Mouse (Mus musculus): Measurements from ENCODE around the gene Them4.
A peak's percentile ranks its signal among the peaks of the same experiment; 100 is the strongest.
"Not testable (repeated sequence)": the region's sequence is repeated elsewhere in the genome, so short reads cannot be mapped to it uniquely, and the experiment has no call there.

Gene Them4

DNA sequence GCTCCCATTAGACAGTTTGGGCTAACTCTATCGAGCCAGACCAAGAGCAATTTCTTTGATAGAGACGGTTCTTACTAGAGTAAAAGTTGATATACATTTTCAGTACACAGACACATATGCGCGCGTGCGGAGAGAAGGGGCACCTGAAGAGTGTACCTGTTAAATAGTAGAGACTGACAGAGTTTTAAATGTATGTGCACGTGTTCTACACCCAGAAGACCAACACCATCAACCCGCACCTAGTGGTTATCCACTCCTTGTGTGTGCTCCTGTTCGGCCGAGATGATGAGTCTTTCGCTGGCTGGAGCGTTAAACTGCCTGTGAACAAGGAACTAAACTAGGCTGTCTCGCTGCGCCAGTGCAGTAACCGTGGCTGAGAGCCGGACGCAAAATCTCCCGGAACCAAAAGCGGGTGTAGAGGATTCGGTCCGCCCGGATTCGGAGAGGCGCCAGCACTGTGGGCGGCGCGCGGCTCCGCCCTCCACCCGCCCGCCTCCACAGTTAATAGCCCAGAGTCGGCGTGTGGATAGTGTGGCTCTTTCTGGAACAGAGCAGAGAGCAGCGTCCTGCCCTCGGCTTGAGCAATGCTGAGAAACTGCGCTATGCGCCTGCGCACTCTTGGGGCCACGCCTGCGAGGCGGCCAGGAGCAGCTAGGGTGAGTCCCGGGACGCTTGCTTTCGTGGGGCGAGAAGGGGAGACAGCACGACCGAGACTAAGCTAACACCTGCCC, at the start of gene Them4:
Gene Them4 (plus strand): TSS at position 457 of the 731 bp plus-strand sequence.
- DNase-seq = peak; percentile 95 to 97

DNA sequence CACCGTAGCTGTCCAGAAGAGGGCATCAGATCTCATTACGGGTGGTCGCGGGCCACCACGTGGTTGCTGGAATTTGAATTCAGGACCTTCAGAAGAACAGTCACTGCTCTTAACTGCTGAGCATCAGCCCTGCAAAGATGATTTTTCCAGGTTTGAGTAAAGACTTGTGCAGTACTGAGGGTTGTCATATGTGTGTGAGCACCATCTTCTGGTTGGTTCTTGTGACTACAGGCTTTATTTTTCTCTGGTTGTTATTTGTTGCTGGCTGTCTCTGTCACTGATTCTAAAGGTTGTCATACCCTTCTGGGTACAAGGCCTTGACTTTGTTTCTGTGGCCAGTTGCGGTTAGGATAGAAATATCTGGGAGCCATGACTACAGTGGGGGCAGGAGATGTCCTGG, 49.3 kb upstream of the Them4 start:
- DNase-seq = no peak

DNA sequence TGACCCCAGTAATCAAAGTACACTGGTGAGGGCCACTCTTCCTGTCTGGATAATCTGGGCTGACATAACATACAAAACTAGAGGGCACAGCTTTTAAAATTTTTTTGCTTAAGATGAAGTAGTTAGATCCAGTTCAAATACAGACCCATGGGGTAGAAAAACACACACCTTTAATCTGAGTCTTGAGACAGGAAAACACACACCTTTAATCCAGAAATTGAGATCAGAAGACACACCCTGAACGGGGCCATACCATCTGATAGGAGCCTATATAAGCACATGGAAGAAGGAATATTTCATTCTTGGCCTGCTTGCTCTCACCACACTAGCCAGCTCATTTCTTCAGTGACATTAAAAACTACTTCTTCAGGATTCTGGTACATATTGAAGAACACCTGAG, 46.2 kb upstream of the Them4 start, which contains the start of gene Gm4778:
Gene Gm4778 (plus strand): TSS at position 301 of the 400 bp plus-strand sequence.
- not testable (repeated sequence) for DNase-seq

DNA sequence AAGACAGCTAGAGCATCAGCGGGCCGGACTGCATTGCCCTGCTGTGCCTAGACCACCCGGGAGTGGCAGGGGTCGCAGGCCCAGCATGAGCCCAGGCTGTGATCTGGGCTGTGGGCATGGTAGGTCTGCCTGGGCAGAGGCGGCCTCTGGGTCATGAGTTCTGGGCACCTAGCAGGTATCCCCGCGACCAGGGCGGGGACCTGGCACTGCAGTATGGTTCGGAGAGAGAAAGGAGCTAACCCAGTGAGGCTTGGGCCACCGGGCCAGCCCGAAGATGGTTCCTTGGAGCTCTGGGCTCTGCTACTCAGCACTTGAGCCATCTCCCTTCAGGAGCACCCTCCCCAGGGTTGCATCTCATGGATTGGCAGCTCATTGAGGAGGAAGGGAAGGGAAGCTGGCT, 33.9 kb upstream of the Them4 start:
- DNase-seq = peak in 1 of 2 experiments; percentile 20

DNA sequence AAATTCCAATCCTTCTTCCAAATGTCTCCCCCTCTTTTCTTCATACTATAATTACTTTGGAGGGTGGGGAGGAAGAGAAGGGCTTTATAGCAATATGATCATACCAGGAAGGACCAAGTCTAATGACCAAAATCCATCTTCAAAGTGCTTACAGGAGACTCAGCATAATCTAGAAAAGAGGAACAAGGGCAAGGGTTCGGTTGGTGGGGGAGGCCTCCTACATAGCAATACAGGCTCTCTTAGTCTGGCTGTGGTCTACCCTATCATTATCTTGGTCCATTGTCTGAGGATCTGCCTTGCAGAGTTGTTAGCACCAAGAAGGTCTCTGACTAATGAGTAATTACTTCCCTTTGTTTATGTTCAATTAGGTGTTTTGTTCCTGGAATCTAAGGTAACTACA, 4.4 kb upstream of the Them4 start:
- DNase-seq = no peak

DNA sequence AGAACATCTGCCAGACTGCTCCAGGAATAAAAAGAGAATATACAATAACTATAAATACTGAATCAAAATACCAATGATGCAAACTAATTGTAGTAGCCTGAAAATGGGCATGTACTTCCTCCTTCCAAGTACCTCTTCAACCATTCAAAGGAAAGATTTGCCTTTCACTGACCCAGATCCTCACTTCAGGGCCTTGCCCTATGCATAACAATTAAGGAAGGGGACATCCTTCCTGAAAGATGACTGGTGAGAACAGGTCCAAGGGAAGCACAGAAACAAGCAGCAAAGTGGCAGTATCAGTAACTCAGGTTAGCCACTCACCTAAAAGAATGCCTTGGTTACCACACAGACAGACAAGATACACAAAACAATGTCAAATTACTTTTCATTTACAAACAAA, 2.9 kb upstream of the Them4 start:
- DNase-seq = no peak

DNA sequence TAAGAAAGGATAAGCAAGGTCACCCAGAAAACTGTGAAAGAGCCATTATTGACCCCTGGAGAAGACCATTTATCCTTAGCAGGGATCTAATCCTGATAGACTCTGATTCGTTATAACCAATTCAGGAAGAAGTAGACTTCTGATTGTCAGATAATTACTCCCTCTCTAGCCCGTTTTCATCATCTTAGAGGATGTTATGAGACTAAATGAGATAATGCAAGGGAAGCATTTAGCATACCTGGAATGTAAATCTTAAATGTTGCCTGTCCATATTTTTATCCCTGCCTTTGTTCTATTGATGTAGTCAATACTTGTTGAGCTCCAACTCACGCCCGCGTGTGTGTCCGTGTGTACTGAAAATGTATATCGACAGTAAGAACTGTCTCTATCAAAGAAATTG, 602 bp downstream of the Them4 start:
- no peak for DNase-seq

DNA sequence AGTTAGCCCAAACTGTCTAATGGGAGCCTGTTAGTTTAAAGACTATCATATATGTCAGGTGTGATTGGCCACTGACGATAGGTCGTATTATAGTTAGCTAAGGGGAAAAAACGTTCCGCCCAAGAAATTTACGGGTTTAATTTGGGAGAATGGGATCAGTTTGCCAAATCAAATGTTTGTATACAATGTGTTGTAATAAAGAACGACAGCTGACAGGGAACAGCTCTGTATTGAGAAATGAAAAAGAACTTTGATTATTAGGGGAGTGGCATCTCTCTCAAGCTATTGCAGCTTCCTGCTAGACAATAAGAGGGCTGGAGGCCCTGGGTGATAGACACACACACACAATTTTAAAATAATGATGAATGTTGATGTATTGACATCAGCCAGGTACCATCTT, 1.0 kb downstream of the Them4 start:
- no peak for DNase-seq

DNA sequence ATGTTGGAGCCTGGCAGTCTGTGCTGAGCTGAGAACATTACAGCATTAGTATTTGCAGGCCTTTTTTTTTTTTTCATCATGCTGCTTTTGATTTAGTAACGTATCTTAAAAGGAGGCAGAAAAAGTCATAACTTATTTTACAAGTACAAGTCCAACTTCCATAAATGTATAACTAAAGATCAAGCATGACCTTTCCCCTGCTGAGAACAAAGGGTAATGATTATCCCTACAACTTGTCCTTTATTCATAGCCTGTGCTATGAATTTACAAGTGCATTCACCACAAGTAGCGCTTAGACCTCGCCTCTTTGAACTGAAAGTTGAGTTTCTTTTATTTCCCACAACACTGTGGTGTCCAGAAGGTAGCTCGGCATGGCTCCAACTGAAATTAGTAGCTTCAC, 1.5 kb downstream of the Them4 start:
- no peak for DNase-seq

DNA sequence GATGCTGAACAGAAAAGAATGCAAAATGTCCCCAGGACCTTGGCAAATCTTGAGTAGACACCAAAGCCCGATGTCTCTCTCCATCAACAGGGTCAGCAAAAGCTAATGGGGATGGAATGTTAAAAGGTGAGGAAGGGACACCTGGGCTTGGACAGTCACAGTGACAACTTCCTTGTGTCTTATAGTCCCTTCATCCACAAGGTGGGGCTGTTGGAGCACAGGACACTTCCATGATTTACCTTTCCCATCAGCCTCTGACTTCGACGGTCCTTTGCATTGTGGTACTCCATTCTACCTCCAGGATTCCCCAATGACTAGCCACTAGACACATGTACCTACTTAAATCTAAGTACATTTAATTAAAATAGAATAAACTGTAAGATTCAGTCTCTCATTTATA, 18.8 kb downstream of the Them4 start:
- no peak for DNase-seq

DNA sequence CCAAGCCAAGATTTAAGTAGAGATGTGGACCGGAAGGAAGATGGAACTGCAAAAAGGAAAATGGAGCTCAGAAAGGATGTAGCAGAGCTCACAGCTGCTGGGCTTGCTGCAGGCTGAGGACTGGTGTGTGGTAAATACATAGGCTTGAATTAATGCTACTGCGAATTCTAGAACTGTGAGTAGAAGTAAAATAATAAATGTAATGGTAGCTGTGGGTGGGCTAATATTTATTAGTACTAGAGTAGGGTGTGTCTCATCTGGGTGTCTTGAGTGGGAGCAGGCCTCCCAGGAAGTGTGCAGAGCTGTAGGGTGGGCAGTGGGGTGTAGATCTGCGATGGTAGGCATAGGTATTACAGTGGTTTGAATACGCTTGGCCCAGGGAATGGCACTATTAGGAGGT, 24.6 kb downstream of the Them4 start:
- no peak for DNase-seq

DNA sequence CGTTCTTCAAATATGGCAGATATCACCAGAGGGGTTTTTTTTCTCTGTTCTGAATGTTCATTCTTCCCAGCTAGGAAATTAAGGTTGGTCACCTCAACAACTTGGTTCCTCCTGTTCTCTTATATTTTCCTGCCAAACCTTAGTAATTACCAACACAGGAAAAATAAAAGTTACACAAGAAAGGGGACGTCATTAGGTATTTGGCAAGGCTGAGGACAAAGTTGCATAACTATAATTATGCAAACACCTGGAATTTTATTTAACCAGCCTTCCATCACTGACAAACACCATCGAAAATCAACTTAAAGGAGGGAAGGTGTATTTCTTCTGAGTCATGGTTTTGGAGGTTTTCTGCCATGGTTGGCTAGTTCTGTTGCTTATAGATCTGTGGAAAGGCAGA, 28.6 kb downstream of the Them4 start:
- no peak for DNase-seq

DNA sequence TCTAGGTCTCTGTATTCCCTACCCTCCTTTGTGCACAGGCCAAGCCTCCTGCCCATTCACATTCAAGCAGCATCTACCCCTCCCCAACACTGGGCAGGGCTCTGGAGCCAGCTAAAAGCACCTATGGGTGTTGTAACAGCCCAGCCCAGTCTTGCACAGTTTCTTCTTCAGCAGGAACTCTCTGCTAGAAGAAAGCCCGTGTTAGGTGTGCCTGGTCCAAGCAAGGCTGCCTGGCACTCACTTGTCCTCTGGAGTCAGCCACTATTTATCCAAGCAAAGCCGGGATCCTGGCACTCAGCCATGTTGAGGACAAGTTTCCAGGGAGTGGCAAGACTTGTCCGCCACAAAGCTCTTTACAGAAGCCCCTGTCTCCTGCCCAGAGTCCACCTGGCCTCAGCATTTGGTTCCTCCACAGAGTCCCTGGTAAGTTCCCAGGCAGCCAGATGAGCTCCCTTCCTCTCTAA, 32.1 kb downstream of the Them4 start, which contains the start of gene Them5:
Gene Them5 (plus strand): TSS at position 141 of the 464 bp plus-strand sequence.
- DNase-seq = peak; percentile 30 to 48

DNA sequence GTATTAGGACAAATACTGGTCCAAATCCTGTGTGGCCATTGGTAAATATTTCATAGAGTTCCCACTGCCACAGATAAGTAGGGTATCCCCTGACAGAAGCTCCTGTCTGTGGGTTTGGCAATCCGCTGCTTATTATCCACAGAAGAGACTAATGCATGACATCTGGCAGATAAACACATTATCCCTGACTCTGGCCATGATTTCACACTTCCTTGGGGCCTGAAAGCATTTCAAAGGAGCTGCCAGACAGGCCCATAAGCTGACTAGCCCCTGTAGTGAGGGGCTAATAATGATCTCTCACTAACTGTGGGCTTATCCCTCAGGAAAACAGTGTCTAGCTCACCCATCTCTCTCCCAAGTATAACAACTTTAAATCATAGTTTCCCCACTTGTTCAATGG, 32.7 kb downstream of the Them4 start:
- no peak for DNase-seq

DNA sequence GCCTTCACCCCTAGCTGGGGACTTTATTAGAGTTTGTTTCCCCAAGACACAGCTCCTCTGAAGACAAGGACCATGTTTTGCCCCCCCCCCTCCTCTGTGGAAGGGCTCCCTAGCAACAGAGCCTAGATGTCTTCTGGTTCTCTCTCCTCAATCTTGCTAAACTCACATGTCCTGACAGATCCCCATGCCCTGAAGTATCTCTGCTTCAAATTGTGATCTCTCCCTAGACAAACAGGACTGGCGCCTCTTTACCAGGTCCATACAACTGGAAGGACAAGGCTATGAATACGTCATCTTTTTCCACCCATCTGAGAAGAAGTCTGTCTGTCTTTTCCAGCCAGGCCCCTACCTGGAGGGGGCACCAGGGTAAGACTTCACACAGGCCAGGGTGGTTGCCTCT, 34.3 kb downstream of the Them4 start:
- no peak for DNase-seq

DNA sequence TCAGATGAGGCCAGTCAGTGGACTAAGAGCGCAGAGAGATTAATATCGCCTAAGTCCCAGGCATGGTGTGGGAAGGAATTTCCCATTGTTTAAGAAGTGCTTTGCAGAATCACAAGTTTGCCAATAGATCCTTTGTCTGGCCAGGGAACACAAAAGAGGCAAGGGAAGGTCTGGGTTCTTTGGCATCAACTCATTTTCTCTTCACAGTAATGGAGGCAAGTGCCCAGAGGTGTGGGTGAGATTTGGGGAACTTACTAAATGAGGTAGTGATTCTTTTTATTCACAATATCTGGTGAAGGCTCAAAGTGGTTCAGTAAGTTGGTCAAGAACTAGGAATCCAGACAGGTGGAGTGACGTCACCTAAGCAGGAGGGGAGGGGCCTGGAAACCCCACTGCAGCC, 35.0 kb downstream of the Them4 start:
- DNase-seq = no peak

DNA sequence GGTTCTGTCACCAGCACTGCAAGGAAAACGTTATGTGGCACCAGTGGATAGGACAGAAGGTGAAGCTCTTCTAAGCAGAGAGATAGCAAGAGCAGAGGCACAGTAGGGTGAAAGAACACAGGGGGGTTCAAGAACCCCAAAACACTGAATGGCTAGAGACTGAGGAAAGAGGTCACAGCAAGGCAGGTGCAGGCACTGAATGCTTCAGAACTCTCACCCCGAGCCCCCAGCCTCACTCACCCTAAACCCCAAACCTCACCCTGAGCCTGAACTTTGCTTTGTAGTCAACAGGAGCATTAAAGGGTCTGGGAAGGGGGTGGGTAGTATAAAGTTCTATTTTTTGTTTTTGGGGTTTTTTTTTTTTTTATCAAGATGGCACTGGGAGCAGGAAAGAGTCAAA, 38.3 kb downstream of the Them4 start:
- DNase-seq = no peak

DNA sequence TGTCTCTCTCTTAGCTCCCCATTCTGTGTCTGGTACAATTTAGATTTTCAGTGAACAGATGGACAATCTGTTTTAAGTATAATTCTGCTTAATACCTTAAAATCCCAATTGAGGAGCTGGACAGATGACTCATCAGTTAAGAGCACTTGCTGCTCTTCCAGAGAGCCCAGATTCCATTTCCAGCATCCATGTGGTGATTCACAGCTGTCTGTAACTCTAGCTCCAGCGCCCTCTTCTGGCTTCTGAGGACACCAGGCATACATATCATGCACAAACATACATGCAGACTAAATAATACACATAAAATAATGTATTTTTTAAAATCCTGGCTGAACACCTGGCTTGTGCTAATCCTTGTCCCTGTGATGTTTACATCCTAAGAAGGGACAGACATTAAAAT, 50.9 kb downstream of the Them4 start:
- no peak for DNase-seq

DNA sequence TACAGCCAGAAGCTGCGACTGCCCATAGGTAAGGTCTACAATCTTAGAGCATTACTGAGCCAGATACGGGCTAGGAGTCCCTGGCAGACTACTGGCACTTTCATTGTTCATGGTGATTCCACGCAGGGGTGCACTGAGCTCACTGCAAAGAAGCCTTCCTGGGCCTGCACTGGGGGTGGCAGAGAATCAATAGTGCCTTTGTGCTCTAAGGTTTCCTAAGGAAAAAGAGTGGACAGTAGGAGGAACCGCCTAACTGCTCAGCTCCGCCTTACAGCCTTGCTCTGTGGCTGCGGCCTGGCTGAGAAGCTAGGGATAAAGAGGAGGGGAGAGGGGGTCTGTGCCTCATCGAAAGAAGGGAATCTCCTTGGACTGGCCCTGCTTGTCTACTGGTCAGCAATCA, 52.2 kb downstream of the Them4 start, which contains the start of gene C2cd4d:
Gene C2cd4d (plus strand): TSS at position 301 of the 400 bp plus-strand sequence.
- no peak for DNase-seq

DNA sequence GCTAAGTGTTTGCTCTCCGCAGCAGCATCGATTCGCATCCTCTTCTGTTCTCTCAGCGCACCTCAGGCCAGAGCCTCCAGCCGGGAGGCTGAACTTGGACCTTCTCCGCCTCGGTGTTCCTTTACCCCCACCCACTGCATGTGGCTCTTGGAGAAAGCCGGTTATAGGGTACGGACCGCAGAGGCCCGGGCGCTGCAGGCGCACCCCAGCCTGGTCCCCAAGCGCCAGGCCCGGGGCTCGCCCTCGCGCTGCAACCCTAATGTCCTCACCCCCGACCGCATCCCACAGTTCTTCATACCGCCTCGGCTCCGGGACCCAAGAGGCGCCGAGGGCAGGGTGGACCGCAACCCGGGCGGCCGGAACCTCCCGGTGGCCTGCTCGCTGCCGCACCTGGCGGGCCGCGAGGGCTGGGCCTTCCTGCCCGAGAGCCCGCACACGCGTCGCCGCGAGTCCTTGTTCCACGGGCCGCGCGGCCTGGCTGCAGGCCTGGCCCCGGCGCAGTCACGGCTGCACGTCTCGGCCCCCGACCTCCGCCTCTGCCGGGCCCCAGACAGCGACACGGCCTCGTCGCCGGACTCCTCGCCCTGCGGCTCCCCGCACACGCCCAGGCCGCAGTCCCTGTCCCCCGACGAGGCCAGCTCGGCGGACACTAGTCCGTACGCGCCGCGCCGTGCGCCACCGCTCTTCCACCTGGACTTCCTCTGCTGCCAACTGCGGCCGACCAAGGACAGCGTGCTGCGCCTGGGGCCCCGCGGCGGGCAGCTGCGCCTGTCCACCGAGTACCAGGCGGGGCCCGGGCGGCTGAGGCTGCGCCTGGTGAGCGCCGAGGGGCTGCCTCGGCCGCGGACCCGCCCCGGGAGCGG, 53.6 kb downstream of the Them4 start:
- DNase-seq = peak; percentile 41 to 64

DNA sequence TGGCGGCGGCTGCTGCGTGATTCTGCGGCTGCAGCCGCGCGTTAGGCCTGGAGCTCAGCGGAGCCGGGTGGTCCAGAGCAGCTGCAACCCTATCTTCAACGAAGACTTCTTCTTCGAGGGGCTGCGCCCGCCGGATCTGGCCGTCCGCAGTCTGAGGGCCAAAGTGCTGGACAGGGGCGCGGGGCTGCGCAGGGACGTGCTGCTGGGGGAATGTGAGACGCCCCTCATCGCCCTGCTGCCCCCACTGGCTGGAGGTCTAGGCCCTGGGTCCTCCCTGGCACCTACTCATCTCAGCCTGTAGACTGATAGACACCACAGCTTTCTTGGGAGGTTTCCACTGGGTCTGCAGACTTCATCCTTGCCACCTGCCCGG, 54.3 kb downstream of the Them4 start:
- no peak for DNase-seq

DNA sequence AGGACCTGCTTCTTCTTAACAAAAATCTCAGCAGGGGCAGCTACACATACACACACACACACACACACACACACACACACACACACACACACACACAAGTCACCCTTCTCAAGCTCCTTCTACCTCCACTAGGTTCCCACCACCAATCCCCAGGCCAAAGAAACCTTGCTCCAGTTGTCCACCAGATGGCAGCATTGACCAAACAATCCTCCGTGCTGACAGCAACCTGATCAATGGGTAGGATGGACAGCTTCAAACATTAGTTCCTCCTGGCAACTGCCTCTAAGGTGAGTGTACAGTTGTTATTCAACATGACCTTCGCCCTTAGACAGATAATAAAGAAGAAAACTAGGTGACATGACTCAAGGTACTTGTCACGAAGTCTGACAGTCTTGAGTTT, 56.9 kb downstream of the Them4 start:
- DNase-seq = peak; percentile 68 to 84

DNA sequence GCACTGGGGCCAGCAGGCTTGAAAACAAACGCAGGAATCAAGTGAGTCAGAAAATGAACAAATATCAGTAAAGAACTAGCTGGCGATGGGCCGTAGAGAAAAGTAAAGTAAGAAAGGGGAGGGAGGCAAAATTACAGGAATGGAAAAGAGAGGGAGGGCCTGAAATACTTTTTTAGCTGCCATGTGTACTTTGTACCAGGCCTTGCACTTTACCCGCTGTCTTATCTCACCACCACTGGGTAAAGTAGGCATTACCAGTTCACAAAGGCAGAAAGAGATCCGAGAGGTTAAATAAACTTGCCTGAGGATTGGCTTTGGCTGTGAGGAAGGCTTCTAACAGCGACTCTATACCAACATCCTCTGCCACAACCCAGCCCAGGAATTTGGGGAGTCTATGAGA, 57.6 kb downstream of the Them4 start:
- no peak for DNase-seq

DNA sequence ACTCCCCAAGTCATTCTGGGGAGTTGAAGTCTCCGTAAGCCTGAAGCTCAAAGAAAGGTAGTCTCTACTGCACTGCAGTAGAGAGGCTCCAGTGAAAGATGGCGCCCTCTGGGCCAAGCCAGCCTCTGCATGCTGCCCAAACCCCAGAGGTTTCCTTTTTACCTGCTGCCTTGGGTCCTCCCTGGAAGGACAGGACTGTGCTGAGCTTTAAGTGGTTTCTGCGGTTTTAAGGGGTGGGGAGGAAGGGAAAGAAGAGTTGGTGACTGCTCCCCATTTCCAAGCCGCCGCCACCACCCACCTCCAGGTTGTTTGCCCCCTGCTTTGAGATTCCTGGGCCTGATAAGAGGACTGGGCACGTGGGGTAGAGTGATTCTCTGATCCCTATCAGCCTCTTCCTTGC, 58.7 kb downstream of the Them4 start:
- no peak for DNase-seq
